Mouse (Mus musculus) limb, embryonic 12.5 days (tissue): ENCODE measurements around the gene Shisa7. TPM values are rescaled to one million over a fixed set of nuclear protein-coding genes. Genes with fewer than 3 reads are reported as not detected.

Source experiments
- ATAC-seq: fragments of 200-750 bp; cut with Nextera tagmentation; 2 replicates; pipeline ENCODE4 v1.8.0; 2017; ENCODE audit warnings: low read depth, moderate TSS enrichment; ENCODE audit not compliant: insufficient number of reproducible peaks, insufficient read depth, low FRiP score, low TSS enrichment
- H3K27ac ChIP-seq: fragments of 300-500 bp; sonication (generic); 2 replicates; pipeline ENCODE4 v1.5.1; 2016; ENCODE audit warnings: mild to moderate bottlenecking, moderate library complexity
- H3K27me3 ChIP-seq: fragments of 300-500 bp; sonication (generic); 2 replicates; pipeline ENCODE4 v1.6.1; 2016; ENCODE audit warnings: mild to moderate bottlenecking, moderate library complexity
- H3K36me3 ChIP-seq: fragments of 300-500 bp; sonication (generic); 2 replicates; pipeline ENCODE4 v1.6.1; 2016; ENCODE audit warnings: mild to moderate bottlenecking, moderate library complexity
- H3K4me1 ChIP-seq: fragments of 300-500 bp; sonication (generic); replicated peaks from 2 replicates; pipeline ENCODE4 v1.6.1; 2016
- H3K4me2 ChIP-seq: fragments of 300-500 bp; sonication (generic); 2 replicates; pipeline ENCODE4 v1.6.1; 2016; ENCODE audit warnings: mild to moderate bottlenecking, moderate library complexity
- H3K4me3 ChIP-seq: fragments of 300-500 bp; sonication (generic); replicated peaks from 2 replicates; pipeline ENCODE4 v1.5.1; 2016; ENCODE audit warnings: mild to moderate bottlenecking
- H3K9ac ChIP-seq: fragments of 300-500 bp; sonication (generic); replicated peaks from 2 replicates; pipeline ENCODE4 v1.6.1; 2016; ENCODE audit warnings: mild to moderate bottlenecking, moderate library complexity
- H3K9me3 ChIP-seq: fragments of 300-500 bp; sonication (generic); 2 replicates; pipeline ENCODE4 v1.6.1; 2016; ENCODE audit warnings: mild to moderate bottlenecking, moderate library complexity
- WGBS: fragments of 180-500 bp; shearing (Covaris S2); methylation state at CpG from one replicate; pipeline ENCODE4 v1.1.7; 2016; 5-methylcytosine and 5-hydroxymethylcytosine counted together
- polyA plus RNA-seq: library from polyadenylated mRNA; unstranded; fragments of >200 nt; fragmentation: Nextera tagmentation; extraction: Ambion mirVana; gene quantifications from 2 replicates; pipeline ENCODE4 v1.2.1, GENCODE M21; 2016

The Shisa7 gene
- polyA plus RNA-seq, 1 experiment from 2014 or later = 0.21 TPM

GRCm38 (mm10) chr7:4844917-4845309, 417 bp upstream of the Shisa7 start:
- Histone ChIP-seq H3K9ac (no peak overlapping the region), H3K36me3 (no peaks in the 10 kb centered on the region), H3K4me3 (peak overlapping the region; percentile 47), H3K27ac (no peak overlapping the region), H3K9me3 (no peaks in the 10 kb centered on the region), H3K4me2 (peak overlapping the region; percentile 94), H3K27me3 (peaks cover 86% of the 10 kb centered on the region), H3K4me1 (peaks cover 24% of the 10 kb centered on the region)
- peak; percentile 76 for ATAC-seq
- under 1% methylated on average over 13 of the region's 13 CpGs for WGBS

- Histone ChIP-seq H3K4me1 (peaks cover 24% of the 10 kb centered on the region), H3K9ac (peak overlapping the region; percentile 60), H3K27ac (no peak overlapping the region), H3K27me3 (peaks cover 90% of the 10 kb centered on the region), H3K36me3 (no peaks in the 10 kb centered on the region), H3K4me2 (peak overlapping the region; percentile 94), H3K4me3 (peak overlapping the region; percentile 47), H3K9me3 (no peaks in the 10 kb centered on the region)
- 2% methylated on average over 34 of the region's 34 CpGs for WGBS
- no peak for ATAC-seq
Measured at GRCm38 (mm10) chr7:4843604-4844244, 772 bp downstream of the Shisa7 start.

- Histone ChIP-seq H3K4me1 (peaks cover 24% of the 10 kb centered on the region), H3K9me3 (no peaks in the 10 kb centered on the region), H3K4me3 (peak overlapping the region; percentile 47), H3K4me2 (peak overlapping the region; percentile 94), H3K27me3 (peaks cover 97% of the 10 kb centered on the region), H3K9ac (0 out of 2 replicates have a peak overlapping the region, but pooled peaks have one; percentile 12), H3K27ac (no peak overlapping the region), H3K36me3 (no peaks in the 10 kb centered on the region)
- ATAC-seq = 0 out of 2 replicates have a peak, but pooled peaks have one; percentile 27
- 1% methylated on average over 16 of the region's 16 CpGs for WGBS
Measured at GRCm38 (mm10) chr7:4842634-4843131, 1.8 kb downstream of the Shisa7 start.

- Histone ChIP-seq H3K4me1 (peaks cover 24% of the 10 kb centered on the region), H3K9me3 (no peaks in the 10 kb centered on the region), H3K36me3 (no peaks in the 10 kb centered on the region), H3K4me2 (peak overlapping the region; percentile 94; the same call in 1 of the 2 replicates), H3K4me3 (peak overlapping the region; percentile 47; the same call in 1 of the 2 replicates), H3K27me3 (peaks cover 100% of the 10 kb centered on the region), H3K9ac (no peak overlapping the region), H3K27ac (no peak overlapping the region)
- 52% methylated on average over 5 of the region's 5 CpGs for WGBS
- no peak for ATAC-seq
Measured at GRCm38 (mm10) chr7:4842077-4842476, 2.4 kb downstream of the Shisa7 start.

GRCm38 (mm10) chr7:4837639-4838038, 6.9 kb downstream of the Shisa7 start:
- 14% methylated on average over 1 of the region's 1 CpGs for WGBS
- H3K4me2 ChIP-seq = no peak overlapping the region
- no peak overlapping the region for H3K4me3 ChIP-seq
- H3K27me3 ChIP-seq = peaks cover 98% of the 10 kb centered on the region
- no peaks in the 10 kb centered on the region for H3K36me3 ChIP-seq
- no peak overlapping the region for H3K27ac ChIP-seq
- ATAC-seq = no peak
- H3K4me1 ChIP-seq = peaks cover 15% of the 10 kb centered on the region
- H3K9me3 ChIP-seq = no peaks in the 10 kb centered on the region
- no peak overlapping the region for H3K9ac ChIP-seq

GRCm38 (mm10) chr7:4836351-4836792, 8.1 kb downstream of the Shisa7 start:
- Histone ChIP-seq H3K27ac (no peak overlapping the region), H3K36me3 (no peaks in the 10 kb centered on the region), H3K27me3 (peaks cover 96% of the 10 kb centered on the region), H3K4me3 (peak overlapping the region; percentile 51), H3K9ac (peak overlapping the region; percentile 58), H3K4me2 (peak overlapping the region; percentile 82), H3K4me1 (peaks cover 10% of the 10 kb centered on the region), H3K9me3 (no peaks in the 10 kb centered on the region)
- under 1% methylated on average over 37 of the region's 51 CpGs for WGBS
- ATAC-seq = peak; percentile 75

GRCm38 (mm10) chr7:4835631-4836327, 8.7 kb downstream of the Shisa7 start:
- peaks cover 96% of the 10 kb centered on the region for H3K27me3 ChIP-seq
- no peak overlapping the region for H3K27ac ChIP-seq
- no peaks in the 10 kb centered on the region for H3K36me3 ChIP-seq
- H3K4me2 ChIP-seq = peak overlapping the region; percentile 82
- 4% methylated on average over 34 of the region's 34 CpGs for WGBS
- peak; percentile 49; the same call in 1 of the 2 replicates for ATAC-seq
- H3K9ac ChIP-seq = peak overlapping the region; percentile 58; the same call in 1 of the 2 replicates
- H3K4me1 ChIP-seq = peaks cover 10% of the 10 kb centered on the region
- H3K9me3 ChIP-seq = no peaks in the 10 kb centered on the region
- peak overlapping the region; percentile 51 for H3K4me3 ChIP-seq

GRCm38 (mm10) chr7:4830476-4830875, 14.0 kb downstream of the Shisa7 start:
- WGBS = 7% methylated on average over 12 of the region's 12 CpGs
- H3K27me3 ChIP-seq = peaks cover 57% of the 10 kb centered on the region
- no peak for ATAC-seq

GRCm38 (mm10) chr7:4825365-4825764, 19.1 kb downstream of the Shisa7 start:
- no peak overlapping the region for H3K27ac ChIP-seq
- H3K9ac ChIP-seq = no peak overlapping the region
- WGBS = 40% methylated on average over 4 of the region's 4 CpGs
- no peak overlapping the region for H3K4me2 ChIP-seq
- ATAC-seq = no peak
- no peak overlapping the region for H3K4me3 ChIP-seq
- H3K9me3 ChIP-seq = no peaks in the 10 kb centered on the region
- no peaks in the 10 kb centered on the region for H3K36me3 ChIP-seq
- H3K27me3 ChIP-seq = peaks cover 9% of the 10 kb centered on the region
- H3K4me1 ChIP-seq = 0 out of 2 replicates have a peak, but pooled peaks cover 3% of the 10 kb centered on the region

More at GRCm38 (mm10) chr7:4830476-4830875, 14.0 kb downstream of the Shisa7 start:
- Histone ChIP-seq H3K27ac (no peak overlapping the region), H3K9ac (no peak overlapping the region), H3K4me1 (no peaks in the 10 kb centered on the region), H3K4me3 (no peak overlapping the region), H3K36me3 (no peaks in the 10 kb centered on the region), H3K4me2 (no peak overlapping the region), H3K9me3 (no peaks in the 10 kb centered on the region)

- H3K4me1 ChIP-seq = 0 out of 2 replicates have a peak, but pooled peaks cover 3% of the 10 kb centered on the region
- H3K4me2 ChIP-seq = no peak overlapping the region
- no peak overlapping the region for H3K4me3 ChIP-seq
- 58% methylated on average over 6 of the region's 6 CpGs for WGBS
- no peak for ATAC-seq
- no peak overlapping the region for H3K9ac ChIP-seq
- H3K27ac ChIP-seq = no peak overlapping the region
- H3K9me3 ChIP-seq = no peaks in the 10 kb centered on the region
- H3K27me3 ChIP-seq = no peaks in the 10 kb centered on the region
- H3K36me3 ChIP-seq = no peaks in the 10 kb centered on the region
Measured at GRCm38 (mm10) chr7:4822162-4822907, 22.2 kb downstream of the Shisa7 start.

- no peaks in the 10 kb centered on the region for H3K9me3 ChIP-seq
- no peak overlapping the region for H3K4me2 ChIP-seq
- H3K27ac ChIP-seq = no peak overlapping the region
- ATAC-seq = no peak
- WGBS = 86% methylated on average over 4 of the region's 4 CpGs
- H3K9ac ChIP-seq = no peak overlapping the region
- H3K27me3 ChIP-seq = no peaks in the 10 kb centered on the region
- H3K4me1 ChIP-seq = 0 out of 2 replicates have a peak, but pooled peaks cover 3% of the 10 kb centered on the region
- H3K36me3 ChIP-seq = no peaks in the 10 kb centered on the region
- no peak overlapping the region for H3K4me3 ChIP-seq
Measured at GRCm38 (mm10) chr7:4821690-4822089, 22.8 kb downstream of the Shisa7 start.
